Mouse (Mus musculus): ENCODE measurements around the gene Spats2l. TPM values are rescaled to one million over a fixed set of nuclear protein-coding genes. Genes with fewer than 3 reads are reported as not detected.

Gene Spats2l
- polyA plus RNA-seq, 1 experiment, result 0.76 TPM

DNA sequence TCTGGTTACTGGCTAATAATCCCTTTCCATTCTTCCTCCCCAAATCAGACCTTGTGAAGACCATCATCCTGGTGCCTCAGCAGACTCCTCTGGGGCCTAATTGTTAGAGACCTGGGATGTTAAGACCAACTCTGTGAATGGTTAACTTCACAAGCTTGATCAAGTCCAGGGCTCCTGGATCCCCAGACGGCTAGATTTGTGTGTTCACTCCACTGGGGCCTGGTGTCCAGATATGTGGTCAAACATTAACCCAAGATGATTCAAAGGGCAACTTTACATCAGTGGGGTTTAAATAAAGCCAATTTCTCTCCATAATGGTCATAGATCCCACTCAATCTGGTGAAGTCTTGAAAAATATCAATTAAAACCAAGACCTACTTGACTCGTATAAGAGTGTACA, 31.7 kb upstream of the Spats2l start:
- Histone ChIP-seq H3ac (ENCODE audit: control insufficient read depth, insufficient read length) (no peak overlapping the region), H3K4me3 (no peak overlapping the region), H3K4me2 (ENCODE audit: low read depth) (no peak overlapping the region), H3K79me2 (ENCODE audit: control insufficient read depth, insufficient read depth) (no peaks in the 10 kb centered on the region), H3K36me3 (ENCODE audit: control insufficient read depth, insufficient read depth) (no peaks in the 10 kb centered on the region), H3K27me3 (ENCODE audit: control insufficient read depth, insufficient read depth, insufficient read length) (no peaks in the 10 kb centered on the region)
- TF ChIP-seq USF1 (IDR thresholded peaks at IDR 0.05; ENCODE audit: low read depth) (no peak), MYOG (IDR thresholded peaks at IDR 0.05; ENCODE audit: control insufficient read depth in 1 of 3, insufficient read depth in 1 of 3, insufficient read length in 2 of 3, low read depth in 2 of 3) (no peak), TCF3 (IDR thresholded peaks at IDR 0.05; ENCODE audit: insufficient read length, low read depth) (no peak), CEBPB (IDR thresholded peaks at IDR 0.05; ENCODE audit: insufficient read depth, poor library complexity, severe bottlenecking) (no peak), E2F4 (IDR thresholded peaks at IDR 0.05; ENCODE audit: insufficient read depth) (no peak), POLR2AphosphoS2 (IDR thresholded peaks at IDR 0.05; ENCODE audit: insufficient read length, low read depth) (no peak), MAX (IDR thresholded peaks at IDR 0.05; ENCODE audit: low read depth) (no peak), SRF (IDR thresholded peaks at IDR 0.05; ENCODE audit: control insufficient read depth, insufficient read length, low read depth) (no peak), REST (IDR thresholded peaks at IDR 0.05; ENCODE audit: insufficient read depth, insufficient read length) (no peak), TCF12 (IDR thresholded peaks at IDR 0.05; ENCODE audit: insufficient read depth, poor library complexity, severe bottlenecking) (no peak), MYOD1 (IDR thresholded peaks at IDR 0.05; ENCODE audit: control insufficient read depth in 1 of 3, insufficient read length in 2 of 3, low read depth in 2 of 3) (no peak), POLR2A (IDR thresholded peaks at IDR 0.05; ENCODE audit: insufficient read length, low read depth) (no peak)

DNA sequence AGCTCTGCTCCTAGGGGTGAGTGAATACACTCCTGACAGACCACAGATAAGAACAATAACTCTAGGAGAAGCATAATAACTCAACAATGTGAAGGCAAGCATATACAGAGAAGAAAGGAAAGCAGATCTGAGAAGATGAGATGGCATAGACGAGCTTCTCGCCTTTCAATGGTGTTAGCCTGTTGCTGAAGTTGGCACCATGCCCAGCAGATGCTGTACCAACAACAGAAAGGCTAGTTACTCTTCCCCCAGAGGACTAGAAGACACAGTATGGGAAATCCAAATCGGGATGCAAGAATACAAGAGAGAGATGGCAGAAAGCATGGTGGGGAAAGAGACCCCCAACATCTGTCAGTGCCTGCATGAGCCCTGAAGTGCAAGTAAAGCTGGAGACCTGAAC, 22.2 kb upstream of the Spats2l start:
- TF ChIP-seq USF1 (IDR thresholded peaks at IDR 0.05; ENCODE audit: low read depth) (no peak), POLR2AphosphoS2 (IDR thresholded peaks at IDR 0.05; ENCODE audit: insufficient read length, low read depth) (no peak), TCF3 (IDR thresholded peaks at IDR 0.05; ENCODE audit: insufficient read length, low read depth) (no peak), E2F4 (IDR thresholded peaks at IDR 0.05; ENCODE audit: insufficient read depth) (no peak), TCF12 (IDR thresholded peaks at IDR 0.05; ENCODE audit: insufficient read depth, poor library complexity, severe bottlenecking) (no peak), CEBPB (IDR thresholded peaks at IDR 0.05; ENCODE audit: insufficient read depth, poor library complexity, severe bottlenecking) (no peak), REST (IDR thresholded peaks at IDR 0.05; ENCODE audit: insufficient read depth, insufficient read length) (no peak), MAX (IDR thresholded peaks at IDR 0.05; ENCODE audit: low read depth) (no peak), SRF (IDR thresholded peaks at IDR 0.05; ENCODE audit: control insufficient read depth, insufficient read length, low read depth) (no peak), POLR2A (IDR thresholded peaks at IDR 0.05; ENCODE audit: insufficient read length, low read depth) (no peak), MYOD1 (IDR thresholded peaks at IDR 0.05; ENCODE audit: control insufficient read depth in 1 of 3, insufficient read length in 2 of 3, low read depth in 2 of 3) (no peak), MYOG (IDR thresholded peaks at IDR 0.05; ENCODE audit: control insufficient read depth in 1 of 3, insufficient read depth in 1 of 3, insufficient read length in 2 of 3, low read depth in 2 of 3) (no peak)
- H3K36me3 ChIP-seq (ENCODE audit: control insufficient read depth, insufficient read depth), result no peaks in the 10 kb centered on the region

GRCm38 (mm10) chr1:57766396-57766795, 7.6 kb upstream of the Spats2l start:
- no peak overlapping the region for H3K4me2 ChIP-seq (ENCODE audit: low read depth)
- H3K79me2 ChIP-seq (ENCODE audit: control insufficient read depth, insufficient read depth), result no peaks in the 10 kb centered on the region
- H3K4me3 ChIP-seq, result no peak overlapping the region
- H3K36me3 ChIP-seq (ENCODE audit: control insufficient read depth, insufficient read depth), result no peaks in the 10 kb centered on the region
- no peaks in the 10 kb centered on the region for H3K27me3 ChIP-seq (ENCODE audit: control insufficient read depth, insufficient read depth, insufficient read length)
- TF ChIP-seq TCF12 (IDR thresholded peaks at IDR 0.05; ENCODE audit: insufficient read depth, poor library complexity, severe bottlenecking), result no peak
- no peak for TF ChIP-seq USF1 (IDR thresholded peaks at IDR 0.05; ENCODE audit: low read depth)
- no peak for TF ChIP-seq POLR2AphosphoS2 (IDR thresholded peaks at IDR 0.05; ENCODE audit: insufficient read length, low read depth)
- TF ChIP-seq E2F4 (IDR thresholded peaks at IDR 0.05; ENCODE audit: insufficient read depth), result no peak
- no peak for TF ChIP-seq REST (IDR thresholded peaks at IDR 0.05; ENCODE audit: insufficient read depth, insufficient read length)
- TF ChIP-seq POLR2A (IDR thresholded peaks at IDR 0.05; ENCODE audit: insufficient read length, low read depth), result no peak
- no peak for TF ChIP-seq SRF (IDR thresholded peaks at IDR 0.05; ENCODE audit: control insufficient read depth, insufficient read length, low read depth)
- no peak for TF ChIP-seq MAX (IDR thresholded peaks at IDR 0.05; ENCODE audit: low read depth)
- TF ChIP-seq CEBPB (IDR thresholded peaks at IDR 0.05; ENCODE audit: insufficient read depth, poor library complexity, severe bottlenecking), result no peak
- TF ChIP-seq MYOD1 (IDR thresholded peaks at IDR 0.05; ENCODE audit: control insufficient read depth in 1 of 3, insufficient read length in 2 of 3, low read depth in 2 of 3), result no peak
- TF ChIP-seq TCF3 (IDR thresholded peaks at IDR 0.05; ENCODE audit: insufficient read length, low read depth), result no peak
- no peak for TF ChIP-seq MYOG (IDR thresholded peaks at IDR 0.05; ENCODE audit: control insufficient read depth in 1 of 3, insufficient read depth in 1 of 3, insufficient read length in 2 of 3, low read depth in 2 of 3)
- no peak overlapping the region for H3ac ChIP-seq (ENCODE audit: control insufficient read depth, insufficient read length)

More for the DNA sequence above, 22.2 kb upstream of the Spats2l start:
- Histone ChIP-seq H3K79me2 (ENCODE audit: control insufficient read depth, insufficient read depth) (no peaks in the 10 kb centered on the region), H3K4me3 (no peak overlapping the region), H3ac (ENCODE audit: control insufficient read depth, insufficient read length) (no peak overlapping the region), H3K4me2 (ENCODE audit: low read depth) (no peak overlapping the region), H3K27me3 (ENCODE audit: control insufficient read depth, insufficient read depth, insufficient read length) (no peaks in the 10 kb centered on the region)

- no peak overlapping the region for H3K4me3 ChIP-seq
- TF ChIP-seq USF1 (IDR thresholded peaks at IDR 0.05; ENCODE audit: low read depth), result no peak
- no peak for TF ChIP-seq REST (IDR thresholded peaks at IDR 0.05; ENCODE audit: insufficient read depth, insufficient read length)
- TF ChIP-seq POLR2AphosphoS2 (IDR thresholded peaks at IDR 0.05; ENCODE audit: insufficient read length, low read depth), result no peak
- TF ChIP-seq MYOD1 (IDR thresholded peaks at IDR 0.05; ENCODE audit: control insufficient read depth in 1 of 3, insufficient read length in 2 of 3, low read depth in 2 of 3), result no peak
- no peak for TF ChIP-seq MYOG (IDR thresholded peaks at IDR 0.05; ENCODE audit: control insufficient read depth in 1 of 3, insufficient read depth in 1 of 3, insufficient read length in 2 of 3, low read depth in 2 of 3)
- no peak for TF ChIP-seq SRF (IDR thresholded peaks at IDR 0.05; ENCODE audit: control insufficient read depth, insufficient read length, low read depth)
- no peak for TF ChIP-seq POLR2A (IDR thresholded peaks at IDR 0.05; ENCODE audit: insufficient read length, low read depth)
- TF ChIP-seq TCF12 (IDR thresholded peaks at IDR 0.05; ENCODE audit: insufficient read depth, poor library complexity, severe bottlenecking), result no peak
- no peak for TF ChIP-seq TCF3 (IDR thresholded peaks at IDR 0.05; ENCODE audit: insufficient read length, low read depth)
- no peak for TF ChIP-seq CEBPB (IDR thresholded peaks at IDR 0.05; ENCODE audit: insufficient read depth, poor library complexity, severe bottlenecking)
- TF ChIP-seq MAX (IDR thresholded peaks at IDR 0.05; ENCODE audit: low read depth), result no peak
- TF ChIP-seq E2F4 (IDR thresholded peaks at IDR 0.05; ENCODE audit: insufficient read depth), result no peak
- no peaks in the 10 kb centered on the region for H3K79me2 ChIP-seq (ENCODE audit: control insufficient read depth, insufficient read depth)
- no peak overlapping the region for H3ac ChIP-seq (ENCODE audit: control insufficient read depth, insufficient read length)
- H3K36me3 ChIP-seq (ENCODE audit: control insufficient read depth, insufficient read depth), result no peaks in the 10 kb centered on the region
- no peak overlapping the region for H3K4me2 ChIP-seq (ENCODE audit: low read depth)
- peaks cover 29% of the 10 kb centered on the region for H3K27me3 ChIP-seq (ENCODE audit: control insufficient read depth, insufficient read depth, insufficient read length)
Measured at GRCm38 (mm10) chr1:57773326-57773725, 636 bp upstream of the Spats2l start.
